Mouse (Mus musculus) small intestine, adult 2 months (tissue): ENCODE measurements around the gene Psmb1.

Experiments
- CTCF ChIP-seq: fragments of 200-500 bp; IDR thresholded peaks from 2 replicates; pipeline ENCODE4 v1.5.1; 2012; ENCODE audit warnings: low read depth, mild to moderate bottlenecking, control low read depth, inconsistent platforms, low read length, moderate library complexity, mixed read lengths; ENCODE audit not compliant: insufficient replicate concordance, insufficient read length; ENCODE audit errors: extremely low read depth
- POLR2A ChIP-seq: fragments of 200-500 bp; IDR thresholded peaks from 2 replicates; pipeline ENCODE4 v1.6.1; 2012; ENCODE audit warnings: low read depth, mild to moderate bottlenecking, control low read depth, inconsistent platforms, low read length, moderate library complexity

DNA sequence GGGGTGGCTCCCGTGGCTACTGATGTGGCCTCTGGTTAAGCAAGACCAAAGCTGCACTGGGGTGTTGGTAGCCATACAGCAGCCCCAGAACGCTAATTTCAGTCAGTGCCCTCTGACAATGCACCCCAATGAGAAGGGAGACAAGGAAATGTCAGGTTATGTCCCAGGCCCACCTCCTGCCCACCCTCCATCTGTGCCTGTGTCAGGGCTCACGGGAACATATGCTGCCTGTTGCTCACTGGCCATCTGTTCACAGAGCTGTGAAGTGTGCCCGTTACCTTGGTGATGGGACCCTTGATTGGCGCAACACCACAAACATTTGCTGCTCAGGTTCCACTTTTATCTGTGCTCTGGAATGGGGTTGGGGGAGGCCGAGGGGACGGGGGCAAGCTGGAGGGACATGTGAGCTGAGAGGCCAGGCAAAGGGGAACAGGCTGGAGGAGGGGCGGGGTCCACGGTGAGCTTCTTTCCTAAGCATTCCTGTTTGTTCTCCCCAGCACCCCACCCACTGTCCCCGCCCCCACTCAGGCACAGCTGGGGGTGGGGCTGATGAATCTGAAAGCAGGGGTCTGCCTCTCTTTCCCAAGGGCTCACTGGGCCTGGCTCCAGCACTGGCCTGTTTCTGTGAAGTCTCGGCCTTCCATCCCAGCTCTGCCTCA lies 59.0 kb downstream of the Psmb1 start:
- TF ChIP-seq CTCF (no peak), POLR2A (no peak)
